Mouse (Mus musculus) midbrain, embryonic 10.5 days (tissue): ENCODE data around the gene Gm9844. TPM values are rescaled to one million over a fixed set of nuclear protein-coding genes. Genes with fewer than 3 reads are reported as not detected.

Source experiments
- DNase-seq: peaks from one replicate; pipeline ENCODE4 v3.0.0-alpha.2; 2017; ENCODE audit warnings: low spot score
- H3K27ac ChIP-seq: fragments of 300-500 bp; sonication (generic); replicated peaks from 2 replicates; pipeline ENCODE4 v1.5.1; 2016; ENCODE audit warnings: mild to moderate bottlenecking
- H3K27me3 ChIP-seq: fragments of 300-500 bp; sonication (generic); 2 replicates; pipeline ENCODE4 v1.6.1; 2016; ENCODE audit warnings: low read depth, mild to moderate bottlenecking; ENCODE audit not compliant: poor library complexity, severe bottlenecking
- H3K36me3 ChIP-seq: fragments of 300-500 bp; sonication (generic); 2 replicates; pipeline ENCODE4 v1.6.1; 2016; ENCODE audit warnings: mild to moderate bottlenecking, moderate library complexity
- H3K4me1 ChIP-seq: fragments of 300-500 bp; sonication (generic); 2 replicates; pipeline ENCODE4 v1.6.1; 2016
- H3K4me3 ChIP-seq: fragments of 300-500 bp; sonication (generic); 2 replicates; pipeline ENCODE4 v1.5.1; 2016; ENCODE audit warnings: mild to moderate bottlenecking, moderate library complexity
- H3K9me3 ChIP-seq: fragments of 300-500 bp; sonication (generic); replicated peaks from 2 replicates; pipeline ENCODE4 v1.6.1; 2016; ENCODE audit warnings: mild to moderate bottlenecking
- whole genome bisulfite sequencing: fragments of 180-500 bp; shearing (Covaris S2); methylation state at CpG from one replicate; pipeline ENCODE4 v1.1.7; 2016; 5-methylcytosine and 5-hydroxymethylcytosine counted together
- polyA plus RNA-seq: library from polyadenylated mRNA; unstranded; fragments of >200 nt; fragmentation: Nextera tagmentation; extraction: Ambion mirVana; gene quantifications from 2 replicates; pipeline ENCODE4 v1.2.1, GENCODE M21; 2016

The Gm9844 gene
- polyA plus RNA-seq, 1 experiment from 2014 or later, result 15.7 TPM

DNA sequence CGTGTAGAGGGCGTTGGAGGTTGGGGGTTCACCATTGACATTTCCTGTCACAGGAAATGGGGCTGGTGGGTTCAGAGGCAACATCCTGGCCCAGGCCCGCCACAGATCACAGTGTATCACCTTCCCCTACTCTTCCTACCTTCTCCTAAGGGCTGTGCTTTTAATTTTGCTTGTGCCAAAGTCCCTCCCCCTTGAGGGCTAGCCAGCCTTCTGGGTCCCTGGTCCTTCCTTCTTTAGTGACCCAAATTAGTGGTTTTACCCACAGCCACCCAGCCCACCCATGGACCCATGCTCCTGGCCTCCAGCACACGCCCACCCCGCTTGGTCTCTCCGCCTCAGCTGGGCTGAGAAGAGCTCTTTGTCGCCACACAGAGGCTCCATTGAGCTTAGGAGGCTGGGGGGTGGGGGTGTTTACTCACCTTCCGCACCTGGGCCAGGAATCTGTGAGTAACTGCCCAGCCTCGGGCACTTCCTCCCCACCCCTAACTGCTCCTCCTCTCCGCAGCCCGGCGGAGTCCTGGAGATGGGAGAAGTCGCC, 45.3 kb downstream of the Gm9844 start:
- Histone ChIP-seq H3K4me3 (no peak overlapping the region), H3K9me3 (no peaks in the 10 kb centered on the region), H3K36me3 (peaks cover 37% of the 10 kb centered on the region), H3K27me3 (no peaks in the 10 kb centered on the region), H3K27ac (no peak overlapping the region), H3K4me1 (peaks cover 45% of the 10 kb centered on the region)
- DNase-seq, result no peak
- WGBS, result 29% methylated on average over 13 of the region's 13 CpGs

Other genes starting within 250 kb of the Gm9844 start
- 0.32 and 0.36 TPM in 2 replicates for gene Lypd3, start 225.7 kb upstream of the Gm9844 start, polyA plus RNA-seq
- not detected in 2 replicates for gene Tex101, start 185.5 kb upstream of the Gm9844 start, polyA plus RNA-seq
- not detected in 2 replicates for gene BC049730, start 153.0 kb upstream of the Gm9844 start, polyA plus RNA-seq
- not detected in 2 replicates for gene Gm4763, start 135.3 kb upstream of the Gm9844 start, polyA plus RNA-seq
- not detected in 2 replicates for gene Cd177, start 101.9 kb upstream of the Gm9844 start, polyA plus RNA-seq
- not detected in 2 replicates for gene Ceacam10, start 85.0 kb upstream of the Gm9844 start, polyA plus RNA-seq
- not detected in 2 replicates for gene Lypd4, start 7.7 kb downstream of the Gm9844 start, polyA plus RNA-seq
- 0.14 TPM in 1 of 2 replicates, not detected in the other for gene Dmrtc2, start 7.8 kb downstream of the Gm9844 start, polyA plus RNA-seq
- 1,942 and 2,205 TPM in 2 replicates for gene Rps19, start 22.2 kb downstream of the Gm9844 start, polyA plus RNA-seq
- 0.15 and 0.23 TPM in 2 replicates for gene Cd79a, start 35.2 kb downstream of the Gm9844 start, polyA plus RNA-seq
- gene Arhgef1, start 40.7 kb downstream of the Gm9844 start, polyA plus RNA-seq, result 60.4 and 62.5 TPM in 2 replicates
- gene Gm4881, start 82.3 kb downstream of the Gm9844 start, polyA plus RNA-seq, result 0.63 and 0.81 TPM in 2 replicates
- gene Rabac1, start 110.5 kb downstream of the Gm9844 start, polyA plus RNA-seq, result 89.0 and 109 TPM in 2 replicates
- gene Atp1a3, start 143.7 kb downstream of the Gm9844 start, polyA plus RNA-seq, result 11.1 and 27.0 TPM in 2 replicates
- 5.4 and 7.5 TPM in 2 replicates for gene Grik5, start 210.1 kb downstream of the Gm9844 start, polyA plus RNA-seq
- 44.4 and 45.3 TPM in 2 replicates for gene Zfp574, start 210.4 kb downstream of the Gm9844 start, polyA plus RNA-seq